Mouse (Mus musculus): ENCODE measurements around the gene Csrp2. TPM values are rescaled to one million over a fixed set of nuclear protein-coding genes. Genes with fewer than 3 reads are reported as not detected.

Csrp2 gene
- polyA plus RNA-seq, 1 experiment from 2014 or later, result 196 TPM

DNA sequence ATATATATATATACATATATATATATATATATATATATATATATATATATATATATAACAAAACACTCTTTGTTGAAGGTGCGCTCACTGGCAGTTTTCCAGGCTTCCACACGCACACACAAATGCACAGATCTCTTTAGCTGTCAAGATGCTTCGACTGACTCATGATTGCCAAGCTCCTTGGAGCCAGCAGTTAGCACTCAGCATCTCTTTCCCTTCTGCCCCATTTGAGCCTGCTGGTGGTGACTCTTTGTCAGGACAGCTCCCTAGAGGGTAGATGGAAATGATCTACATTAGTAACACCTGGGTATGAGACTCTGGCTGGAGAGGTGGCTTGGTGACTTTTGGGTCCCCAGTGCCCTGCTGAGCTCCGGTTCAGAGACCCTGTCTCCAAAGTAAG is 20.1 kb downstream of the Csrp2 start:
- Histone ChIP-seq H3K36me3 (ENCODE audit: control insufficient read depth, insufficient read depth) (peaks cover 9% of the 10 kb centered on the region), H3K4me3 (replicated peaks; ENCODE audit: low read length) (no peak overlapping the region), H3K4me2 (ENCODE audit: low read length) (no peak overlapping the region), H3K27ac (ENCODE audit: low read length) (peak overlapping the region; percentile 42; the same call in 1 of the 2 replicates), H3K4me1 (replicated peaks; ENCODE audit: control insufficient read depth, insufficient read depth, low read length) (peaks cover 6% of the 10 kb centered on the region), H3K9me3 (ENCODE audit: control insufficient read depth, low read length) (no peaks in the 10 kb centered on the region), H3K27me3 (replicated peaks; ENCODE audit: control insufficient read depth, insufficient read depth, low read length) (no peaks in the 10 kb centered on the region), H3K9ac (replicated peaks; ENCODE audit: low read depth, low read length) (no peak overlapping the region)
- 0 out of 2 replicates have a peak, but pooled peaks have one; percentile 22 for ATAC-seq
- 57% methylated on average over 4 of the region's 4 CpGs for WGBS

DNA sequence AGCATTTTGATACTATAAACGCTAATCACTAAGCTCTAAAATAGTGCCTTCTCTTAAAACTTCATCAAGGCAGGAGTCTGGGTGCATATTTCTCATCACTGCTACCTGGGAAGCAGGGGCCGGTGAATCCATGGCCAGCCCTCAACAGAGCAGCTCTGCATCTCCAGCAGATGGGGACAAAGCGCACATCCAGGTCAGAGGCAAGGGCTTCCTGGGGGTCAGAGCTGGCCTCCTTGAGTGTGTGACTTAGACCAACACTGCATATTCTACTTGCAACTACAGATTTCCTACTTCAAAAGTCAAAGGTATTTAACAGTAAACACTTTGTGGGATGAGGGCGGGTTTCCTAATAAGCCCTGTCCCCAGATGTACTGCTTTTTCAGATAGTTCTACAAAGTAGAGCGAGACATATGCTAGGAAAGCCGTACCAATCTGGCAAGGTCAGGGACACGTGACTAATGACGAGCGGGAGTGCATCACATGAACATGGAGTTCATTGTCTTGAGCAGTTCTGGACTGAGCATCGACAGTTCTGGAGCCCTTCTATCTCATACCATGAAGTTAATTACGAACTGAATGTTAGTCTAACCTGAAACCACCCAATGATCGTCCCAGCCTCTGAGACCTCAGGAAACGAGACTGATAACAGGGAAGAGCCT is 21.3 kb downstream of the Csrp2 start:
- no peak overlapping the region for H3K9ac ChIP-seq (replicated peaks; ENCODE audit: low read depth, low read length)
- no peak for ATAC-seq
- H3K27ac ChIP-seq (ENCODE audit: low read length), result no peak overlapping the region
- H3K36me3 ChIP-seq (ENCODE audit: control insufficient read depth, insufficient read depth), result peaks cover 12% of the 10 kb centered on the region
- H3K4me1 ChIP-seq (replicated peaks; ENCODE audit: control insufficient read depth, insufficient read depth, low read length), result peaks cover 6% of the 10 kb centered on the region
- no peak overlapping the region for H3K4me3 ChIP-seq (replicated peaks; ENCODE audit: low read length)
- no peak overlapping the region for H3K4me2 ChIP-seq (ENCODE audit: low read length)
- 87% methylated on average over 13 of the region's 13 CpGs for WGBS
- H3K27me3 ChIP-seq (replicated peaks; ENCODE audit: control insufficient read depth, insufficient read depth, low read length), result no peaks in the 10 kb centered on the region
- H3K9me3 ChIP-seq (ENCODE audit: control insufficient read depth, low read length), result no peaks in the 10 kb centered on the region

DNA sequence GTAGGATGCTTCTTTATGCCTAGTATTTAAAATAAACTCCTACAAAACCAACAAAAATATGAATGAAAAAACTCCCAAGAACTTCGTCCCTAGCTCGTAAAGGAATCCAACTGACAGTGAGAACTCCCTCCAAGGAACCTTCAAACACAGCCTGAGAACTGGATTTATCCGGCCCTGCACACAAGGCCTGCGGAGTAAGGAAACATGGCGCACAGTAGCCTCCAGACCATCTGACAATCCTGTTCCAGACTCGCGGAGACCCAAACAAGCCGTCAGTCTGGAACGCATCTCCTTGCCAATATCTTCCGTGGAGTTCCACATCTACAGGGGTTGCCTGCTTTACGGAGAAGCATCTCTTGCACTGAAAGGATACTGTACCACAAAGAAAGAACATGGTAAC is 22.4 kb downstream of the Csrp2 start:
- H3K9me3 ChIP-seq (ENCODE audit: control insufficient read depth, low read length), result no peaks in the 10 kb centered on the region
- no peak overlapping the region for H3K9ac ChIP-seq (replicated peaks; ENCODE audit: low read depth, low read length)
- peaks cover 6% of the 10 kb centered on the region for H3K4me1 ChIP-seq (replicated peaks; ENCODE audit: control insufficient read depth, insufficient read depth, low read length)
- ATAC-seq, result no peak
- no peak overlapping the region for H3K4me2 ChIP-seq (ENCODE audit: low read length)
- no peak overlapping the region for H3K27ac ChIP-seq (ENCODE audit: low read length)
- H3K4me3 ChIP-seq (replicated peaks; ENCODE audit: low read length), result no peak overlapping the region
- peaks cover 15% of the 10 kb centered on the region for H3K36me3 ChIP-seq (ENCODE audit: control insufficient read depth, insufficient read depth)
- 88% methylated on average over 11 of the region's 11 CpGs for WGBS
- H3K27me3 ChIP-seq (replicated peaks; ENCODE audit: control insufficient read depth, insufficient read depth, low read length), result no peaks in the 10 kb centered on the region

DNA sequence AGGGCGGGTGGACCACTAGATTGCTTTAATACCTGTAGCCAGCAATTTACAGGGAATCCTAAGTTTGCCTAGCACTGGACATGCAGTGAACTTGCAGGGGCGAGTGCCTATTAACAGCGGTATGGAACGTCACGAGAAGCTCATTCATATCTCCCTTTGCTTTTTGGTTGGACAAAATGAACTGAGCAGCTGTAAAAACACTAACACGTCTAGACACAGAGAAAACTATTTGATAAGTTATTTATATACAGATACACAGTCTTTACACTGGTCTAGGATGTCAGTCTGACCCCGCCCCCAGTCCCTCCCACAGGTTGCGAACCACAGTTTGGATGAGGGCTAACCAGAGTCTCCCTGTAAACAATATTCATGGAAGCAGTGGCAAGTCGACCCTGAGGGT is 23.2 kb downstream of the Csrp2 start:
- no peaks in the 10 kb centered on the region for H3K9me3 ChIP-seq (ENCODE audit: control insufficient read depth, low read length)
- peaks cover 22% of the 10 kb centered on the region for H3K36me3 ChIP-seq (ENCODE audit: control insufficient read depth, insufficient read depth)
- no peak overlapping the region for H3K4me2 ChIP-seq (ENCODE audit: low read length)
- WGBS, result 94% methylated on average over 9 of the region's 9 CpGs
- no peak overlapping the region for H3K9ac ChIP-seq (replicated peaks; ENCODE audit: low read depth, low read length)
- no peak for ATAC-seq
- H3K27me3 ChIP-seq (replicated peaks; ENCODE audit: control insufficient read depth, insufficient read depth, low read length), result no peaks in the 10 kb centered on the region
- H3K4me1 ChIP-seq (replicated peaks; ENCODE audit: control insufficient read depth, insufficient read depth, low read length), result peaks cover 6% of the 10 kb centered on the region
- no peak overlapping the region for H3K4me3 ChIP-seq (replicated peaks; ENCODE audit: low read length)
- no peak overlapping the region for H3K27ac ChIP-seq (ENCODE audit: low read length)

DNA sequence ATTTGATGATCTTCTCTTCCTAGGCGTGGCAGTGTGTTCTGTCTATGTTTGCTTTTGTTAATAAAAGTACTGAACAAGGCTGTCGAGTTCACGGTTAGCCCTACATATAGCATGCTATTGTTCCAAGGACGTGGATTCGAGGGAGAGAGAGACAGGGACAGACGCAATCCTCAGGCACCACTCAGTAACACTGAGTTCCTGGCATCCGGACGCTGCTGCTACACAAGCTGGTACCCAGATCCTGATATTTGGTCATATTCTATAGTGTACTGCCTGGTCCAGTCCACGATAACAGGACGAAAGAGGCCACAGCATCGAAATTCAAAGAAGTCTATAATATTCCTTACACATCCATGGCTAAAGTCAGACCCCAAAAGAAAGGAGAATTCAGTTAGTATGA is 24.6 kb downstream of the Csrp2 start:
- H3K9me3 ChIP-seq (ENCODE audit: control insufficient read depth, low read length), result no peaks in the 10 kb centered on the region
- H3K36me3 ChIP-seq (ENCODE audit: control insufficient read depth, insufficient read depth), result peaks cover 22% of the 10 kb centered on the region
- peaks cover 2% of the 10 kb centered on the region for H3K4me1 ChIP-seq (replicated peaks; ENCODE audit: control insufficient read depth, insufficient read depth, low read length)
- H3K4me3 ChIP-seq (replicated peaks; ENCODE audit: low read length), result no peak overlapping the region
- H3K4me2 ChIP-seq (ENCODE audit: low read length), result no peak overlapping the region
- H3K27me3 ChIP-seq (replicated peaks; ENCODE audit: control insufficient read depth, insufficient read depth, low read length), result no peaks in the 10 kb centered on the region
- no peak overlapping the region for H3K27ac ChIP-seq (ENCODE audit: low read length)
- no peak overlapping the region for H3K9ac ChIP-seq (replicated peaks; ENCODE audit: low read depth, low read length)
- ATAC-seq, result no peak
- WGBS, result 95% methylated on average over 11 of the region's 11 CpGs

DNA sequence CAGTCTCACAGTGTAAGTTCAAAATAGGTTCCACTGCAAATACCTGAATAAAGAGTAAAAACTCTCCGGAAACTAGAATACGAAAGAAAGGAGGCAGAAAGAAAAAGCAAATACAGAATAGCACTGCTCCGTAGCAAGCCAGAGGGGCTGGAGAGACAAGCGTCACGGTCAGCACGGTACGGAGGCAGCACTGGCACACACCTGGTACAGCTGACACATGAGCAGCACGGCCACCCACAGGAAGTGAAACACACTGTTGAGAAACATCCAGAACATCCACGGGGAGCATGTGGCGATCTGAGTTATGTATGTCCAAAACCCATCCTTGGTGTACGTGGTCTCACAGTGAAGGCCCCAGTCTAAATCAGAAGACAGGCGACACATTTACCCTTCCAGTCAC is 26.4 kb downstream of the Csrp2 start:
- H3K36me3 ChIP-seq (ENCODE audit: control insufficient read depth, insufficient read depth), result peaks cover 32% of the 10 kb centered on the region
- ATAC-seq, result no peak
- 93% methylated on average over 12 of the region's 12 CpGs for WGBS
- H3K27me3 ChIP-seq (replicated peaks; ENCODE audit: control insufficient read depth, insufficient read depth, low read length), result no peaks in the 10 kb centered on the region
- no peaks in the 10 kb centered on the region for H3K9me3 ChIP-seq (ENCODE audit: control insufficient read depth, low read length)
- no peaks in the 10 kb centered on the region for H3K4me1 ChIP-seq (replicated peaks; ENCODE audit: control insufficient read depth, insufficient read depth, low read length)
- H3K9ac ChIP-seq (replicated peaks; ENCODE audit: low read depth, low read length), result no peak overlapping the region
- H3K4me3 ChIP-seq (replicated peaks; ENCODE audit: low read length), result no peak overlapping the region
- H3K4me2 ChIP-seq (ENCODE audit: low read length), result no peak overlapping the region
- no peak overlapping the region for H3K27ac ChIP-seq (ENCODE audit: low read length)

DNA sequence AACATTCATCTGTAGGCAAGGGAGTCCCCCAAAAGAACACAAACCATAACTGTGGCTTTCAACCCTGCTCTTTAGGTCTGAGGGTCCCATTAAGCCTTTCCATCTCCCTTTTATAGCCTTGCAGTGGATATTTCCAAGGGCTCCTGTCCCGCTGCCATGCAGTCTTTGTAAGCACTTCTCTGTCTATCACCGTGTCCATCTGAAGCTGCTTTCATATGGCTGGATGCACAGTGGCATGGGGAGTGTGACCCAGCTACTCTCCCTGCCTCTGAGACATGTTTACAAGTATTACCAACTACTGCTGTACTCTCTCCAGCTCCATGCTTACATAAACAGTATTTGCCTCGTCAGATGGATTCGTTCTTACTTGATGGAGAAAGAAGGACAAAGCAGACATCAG is 28.0 kb downstream of the Csrp2 start:
- H3K4me3 ChIP-seq (replicated peaks; ENCODE audit: low read length), result no peak overlapping the region
- WGBS, result 82% methylated on average over 4 of the region's 4 CpGs
- ATAC-seq, result no peak
- H3K9me3 ChIP-seq (ENCODE audit: control insufficient read depth, low read length), result no peaks in the 10 kb centered on the region
- no peak overlapping the region for H3K4me2 ChIP-seq (ENCODE audit: low read length)
- 0 out of 2 replicates have a peak, but pooled peaks cover 4% of the 10 kb centered on the region for H3K4me1 ChIP-seq (replicated peaks; ENCODE audit: control insufficient read depth, insufficient read depth, low read length)
- peaks cover 28% of the 10 kb centered on the region for H3K36me3 ChIP-seq (ENCODE audit: control insufficient read depth, insufficient read depth)
- H3K9ac ChIP-seq (replicated peaks; ENCODE audit: low read depth, low read length), result no peak overlapping the region
- no peak overlapping the region for H3K27ac ChIP-seq (ENCODE audit: low read length)
- no peaks in the 10 kb centered on the region for H3K27me3 ChIP-seq (replicated peaks; ENCODE audit: control insufficient read depth, insufficient read depth, low read length)

DNA sequence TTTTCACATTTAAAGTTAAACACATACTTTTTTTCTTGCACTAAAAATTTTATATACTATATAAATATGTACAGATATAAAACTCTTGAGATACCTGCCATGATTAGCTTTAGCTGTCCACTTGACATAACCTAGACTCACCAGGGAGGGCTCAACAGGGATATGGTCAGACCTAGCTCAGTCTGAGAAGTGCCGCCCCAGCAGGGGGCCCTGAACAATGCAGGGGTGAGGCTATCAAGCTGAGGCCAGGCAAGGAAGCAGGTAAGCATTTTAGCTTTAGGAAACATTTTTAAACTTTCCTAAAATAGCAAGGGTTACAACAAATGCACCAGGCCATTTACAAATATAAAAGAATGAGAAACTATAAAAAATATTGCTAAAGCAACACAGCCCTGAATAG is 31.5 kb downstream of the Csrp2 start:
- H3K9me3 ChIP-seq (ENCODE audit: control insufficient read depth, low read length), result no peaks in the 10 kb centered on the region
- 90% methylated on average over 1 of the region's 1 CpGs for WGBS
- no peak overlapping the region for H3K4me3 ChIP-seq (replicated peaks; ENCODE audit: low read length)
- H3K27ac ChIP-seq (ENCODE audit: low read length), result no peak overlapping the region
- H3K4me2 ChIP-seq (ENCODE audit: low read length), result no peak overlapping the region
- H3K9ac ChIP-seq (replicated peaks; ENCODE audit: low read depth, low read length), result no peak overlapping the region
- H3K36me3 ChIP-seq (ENCODE audit: control insufficient read depth, insufficient read depth), result peaks cover 27% of the 10 kb centered on the region
- H3K4me1 ChIP-seq (replicated peaks; ENCODE audit: control insufficient read depth, insufficient read depth, low read length), result 0 out of 2 replicates have a peak, but pooled peaks cover 4% of the 10 kb centered on the region
- no peaks in the 10 kb centered on the region for H3K27me3 ChIP-seq (replicated peaks; ENCODE audit: control insufficient read depth, insufficient read depth, low read length)
- ATAC-seq, result no peak

DNA sequence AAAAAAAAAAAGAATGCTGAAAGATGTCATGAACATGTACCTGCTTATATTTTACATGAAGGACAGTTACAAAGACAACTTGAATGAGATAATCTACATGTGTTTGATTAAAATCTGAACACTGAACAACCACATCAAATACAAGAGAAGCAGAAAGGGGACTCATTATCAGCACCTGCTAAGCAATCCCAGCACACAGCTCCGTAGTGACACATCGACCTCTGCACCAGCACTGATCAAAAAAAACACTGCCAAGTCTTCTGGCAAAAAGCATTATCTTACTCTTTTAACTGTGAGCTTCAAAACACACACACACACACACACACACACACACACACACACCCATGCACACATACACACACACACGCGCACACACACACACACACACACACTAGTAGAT is 32.2 kb downstream of the Csrp2 start:
- no peaks in the 10 kb centered on the region for H3K9me3 ChIP-seq (ENCODE audit: control insufficient read depth, low read length)
- no peak for ATAC-seq

DNA sequence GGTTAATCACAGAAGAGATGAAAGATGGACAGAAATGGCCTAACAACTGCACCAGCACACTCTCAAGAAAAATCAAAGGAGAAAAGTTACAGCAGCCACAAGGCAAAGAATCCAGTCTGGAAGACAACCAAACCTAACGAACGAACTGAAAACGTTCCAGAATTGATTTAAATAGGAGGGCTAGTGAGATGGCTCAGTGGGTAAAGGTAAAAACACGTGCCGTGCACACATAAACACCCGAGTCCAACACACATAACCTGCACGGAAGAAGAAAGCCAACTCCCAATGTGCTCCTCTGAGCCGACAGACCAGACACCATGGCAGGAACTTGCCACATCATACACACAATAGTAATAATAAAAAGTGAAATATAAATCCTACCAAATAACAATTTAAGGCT is 32.7 kb downstream of the Csrp2 start:
- Histone ChIP-seq H3K27ac (ENCODE audit: low read length) (0 out of 2 replicates have a peak overlapping the region, but pooled peaks have one; percentile 33), H3K4me1 (replicated peaks; ENCODE audit: control insufficient read depth, insufficient read depth, low read length) (0 out of 2 replicates have a peak, but pooled peaks cover 4% of the 10 kb centered on the region), H3K36me3 (ENCODE audit: control insufficient read depth, insufficient read depth) (peaks cover 25% of the 10 kb centered on the region), H3K4me3 (replicated peaks; ENCODE audit: low read length) (no peak overlapping the region), H3K9me3 (ENCODE audit: control insufficient read depth, low read length) (no peaks in the 10 kb centered on the region), H3K4me2 (ENCODE audit: low read length) (no peak overlapping the region), H3K9ac (replicated peaks; ENCODE audit: low read depth, low read length) (no peak overlapping the region), H3K27me3 (replicated peaks; ENCODE audit: control insufficient read depth, insufficient read depth, low read length) (no peaks in the 10 kb centered on the region)
- no peak for ATAC-seq
- WGBS, result 59% methylated on average over 8 of the region's 8 CpGs

More for the DNA sequence above, 32.2 kb downstream of the Csrp2 start:
- H3K4me3 ChIP-seq (replicated peaks; ENCODE audit: low read length), result no peak overlapping the region
- peaks cover 27% of the 10 kb centered on the region for H3K36me3 ChIP-seq (ENCODE audit: control insufficient read depth, insufficient read depth)
- H3K4me2 ChIP-seq (ENCODE audit: low read length), result no peak overlapping the region
- 76% methylated on average over 4 of the region's 4 CpGs for WGBS
- no peak overlapping the region for H3K27ac ChIP-seq (ENCODE audit: low read length)
- no peaks in the 10 kb centered on the region for H3K27me3 ChIP-seq (replicated peaks; ENCODE audit: control insufficient read depth, insufficient read depth, low read length)
- 0 out of 2 replicates have a peak, but pooled peaks cover 4% of the 10 kb centered on the region for H3K4me1 ChIP-seq (replicated peaks; ENCODE audit: control insufficient read depth, insufficient read depth, low read length)
- no peak overlapping the region for H3K9ac ChIP-seq (replicated peaks; ENCODE audit: low read depth, low read length)
